Comparison of ENCODE assay signal across 8 mouse cellular contexts in the genomic region with DNA sequence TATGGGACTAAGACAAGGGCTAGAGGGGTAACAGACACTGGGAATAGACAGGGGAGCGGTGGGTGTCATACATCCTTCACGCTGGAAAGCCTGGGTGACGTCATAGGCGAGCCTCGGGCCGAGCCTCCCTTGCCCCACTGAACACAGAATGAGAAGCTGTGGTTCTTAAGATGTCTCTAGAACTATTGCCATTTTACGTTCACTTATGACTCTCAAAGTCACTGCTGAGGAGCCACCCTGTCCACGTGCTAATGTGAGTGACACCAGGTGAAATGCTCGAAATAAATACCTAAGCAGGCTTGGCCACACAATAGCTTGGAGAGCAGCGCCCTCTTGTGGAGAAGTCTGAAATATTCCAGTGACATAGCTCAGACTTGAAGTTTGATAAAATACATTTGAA. TPM values are rescaled to one million over a fixed set of nuclear protein-coding genes. Genes with fewer than 3 reads are reported as not detected.
A peak's percentile ranks its signal among the peaks of the same experiment; 100 is the strongest.
DNase-seq lines count a peak whose midpoint lies in the region; ATAC-seq and TF ChIP-seq lines count a peak whose summit lies in the region.

No protein-coding gene starts in this region.

- H3K27me3 ChIP-seq in E14TG2a.4 (ENCODE audit: insufficient read depth, low read length), result peaks cover 58% of the 10 kb centered on the region
- peaks cover 5% of the 10 kb centered on the region; the same call in 1 of the 2 replicates for H3K27me3 ChIP-seq in forebrain, embryonic 15.5 days
- no peaks in the 10 kb centered on the region for H3K27me3 ChIP-seq in liver, postnatal 0 days (ENCODE audit: insufficient read depth, low read length)
- peaks cover 16% of the 10 kb centered on the region for H3K27me3 ChIP-seq in neural tube, embryonic 15.5 days (replicated peaks)

- H3K4me2 ChIP-seq in forebrain, embryonic 15.5 days (replicated peaks), result peak overlapping the region; percentile 67
- peak overlapping the region; percentile 63 for H3K4me2 ChIP-seq in liver, postnatal 0 days (ENCODE audit: low read depth, low read length)
- peak overlapping the region; percentile 71 for H3K4me2 ChIP-seq in neural tube, embryonic 15.5 days

- H3K4me3 ChIP-seq in E14TG2a.4 (replicated peaks; ENCODE audit: low read length), result no peak overlapping the region
- H3K4me3 ChIP-seq in forebrain, embryonic 15.5 days, result peak overlapping the region; percentile 45
- no peak overlapping the region for H3K4me3 ChIP-seq in liver, postnatal 0 days (ENCODE audit: low read depth, low read length)
- peak overlapping the region; percentile 45 for H3K4me3 ChIP-seq in neural tube, embryonic 15.5 days (replicated peaks)

- intact Hi-C loops in heart, postnatal 25 days (cut with DNase I), result loop anchor here (1.0 to 10.0 kb wide), 5 partner anchors 155 to 527 kb away; no protein-coding TSS in a partner anchor

- 11% methylated on average over 10 of the region's 10 CpGs for WGBS in forebrain, embryonic 15.5 days
- WGBS in liver, postnatal 0 days (ENCODE audit: insufficient replicate concordance), result 17% methylated on average over 10 of the region's 10 CpGs
- WGBS in neural tube, embryonic 15.5 days, result 15% methylated on average over 10 of the region's 10 CpGs

- peaks cover 8% of the 10 kb centered on the region; the same call in 1 of the 2 replicates for H3K9me3 ChIP-seq in E14TG2a.4 (ENCODE audit: low read length)
- no peaks in the 10 kb centered on the region for H3K9me3 ChIP-seq in forebrain, embryonic 15.5 days
- no peaks in the 10 kb centered on the region for H3K9me3 ChIP-seq in liver, postnatal 0 days (ENCODE audit: low read length)
- H3K9me3 ChIP-seq in neural tube, embryonic 15.5 days (replicated peaks), result no peaks in the 10 kb centered on the region

- peak; percentile 45 for DNase-seq in c-Kit-positive CD71-positive TER-119-positive erythroid progenitor cells, embryonic 14.5 days (ENCODE audit: low spot score)
- peak; percentile 3 for DNase-seq in heart, postnatal 25 days (ENCODE audit: low spot score)
- DNase-seq in layer of hippocampus, adult 11-12 months (ENCODE audit: low spot score), result peak; percentile 84
- peak; percentile 72 for DNase-seq in liver, postnatal 0 days
- DNase-seq in testis, postnatal 14 days (ENCODE audit: low spot score), result peak; percentile 24

- peak overlapping the region; percentile 40 for H3K9ac ChIP-seq in forebrain, embryonic 15.5 days (replicated peaks)
- no peak overlapping the region for H3K9ac ChIP-seq in liver, postnatal 0 days (replicated peaks)
- H3K9ac ChIP-seq in neural tube, embryonic 15.5 days (replicated peaks), result peak overlapping the region; percentile 53

- no peaks in the 10 kb centered on the region for H3K4me1 ChIP-seq in E14TG2a.4 (replicated peaks; ENCODE audit: low read depth, low read length)
- H3K4me1 ChIP-seq in forebrain, embryonic 15.5 days, result 0 out of 2 replicates have a peak, but pooled peaks cover 2% of the 10 kb centered on the region
- H3K4me1 ChIP-seq in liver, postnatal 0 days (ENCODE audit: insufficient read depth), result no peaks in the 10 kb centered on the region
- H3K4me1 ChIP-seq in neural tube, embryonic 15.5 days, result 0 out of 2 replicates have a peak, but pooled peaks cover 5% of the 10 kb centered on the region

- H3K27ac ChIP-seq in forebrain, embryonic 15.5 days (replicated peaks), result no peak overlapping the region
- no peak overlapping the region for H3K27ac ChIP-seq in liver, postnatal 0 days (ENCODE audit: low read depth)
- no peak overlapping the region for H3K27ac ChIP-seq in neural tube, embryonic 15.5 days (replicated peaks)

- TF ChIP-seq EP300 in liver, postnatal 0 days (IDR thresholded peaks at IDR 0.05; ENCODE audit: low read depth), result no peak

- H3K36me3 ChIP-seq in E14TG2a.4 (ENCODE audit: insufficient read depth, low read length), result no peaks in the 10 kb centered on the region
- H3K36me3 ChIP-seq in forebrain, embryonic 15.5 days, result no peaks in the 10 kb centered on the region
- no peaks in the 10 kb centered on the region for H3K36me3 ChIP-seq in liver, postnatal 0 days (replicated peaks; ENCODE audit: insufficient read depth, low read length)
- no peaks in the 10 kb centered on the region for H3K36me3 ChIP-seq in neural tube, embryonic 15.5 days

- TF ChIP-seq CTCF in E14TG2a.4 (conservative IDR thresholded peaks at IDR 0.05; ENCODE audit: low read length), result peak; percentile 48
- peak; percentile 87 for TF ChIP-seq CTCF in liver, postnatal 0 days (IDR thresholded peaks at IDR 0.05; ENCODE audit: low read depth)

- peak; percentile 89 for ATAC-seq in forebrain, embryonic 15.5 days (replicated peaks)
- peak; percentile 64; the same call in 1 of the 2 replicates for ATAC-seq in liver, postnatal 0 days
- ATAC-seq in neural tube, embryonic 15.5 days (ENCODE audit: low FRiP score), result peak; percentile 82

RNA-seq across cellular contexts. Expression of a gene that starts 21.7 kb away (rescaled TPM):
- 0.15 and 0.20 TPM in 2 replicates for polyA plus RNA-seq in forebrain, embryonic 15.5 days (2015; fragmentation: Nextera tagmentation; extraction: Ambion mirVana)
- total RNA-seq in heart, postnatal 25 days (2021), result under 1 TPM in 1 of 2 experiments, not detected in 1; 0.03 TPM
- polyA plus RNA-seq in liver, postnatal 0 days (2015; fragmentation: Nextera tagmentation; extraction: Ambion mirVana), result not detected in 2 replicates
- 0.14 and 0.18 TPM in 2 replicates for polyA plus RNA-seq in neural tube, embryonic 15.5 days (2015; fragmentation: Nextera tagmentation; extraction: Ambion mirVana)

Comparison
In these comparisons a context has a peak if more than half of its experiments do, and no peak if none do; other contexts are left out.
1. H3K4me3 ChIP-seq: peak in forebrain, embryonic 15.5 days (single experiment) and neural tube, embryonic 15.5 days (single experiment); none in E14TG2a.4 (single experiment) and liver, postnatal 0 days (single experiment).
2. DNase-seq: peak in every context shown above with its lines; median percentile 84 in layer of hippocampus, adult 11-12 months; 72 in liver, postnatal 0 days; 45 in c-Kit-positive CD71-positive TER-119-positive erythroid progenitor cells, embryonic 14.5 days; 24 in testis, postnatal 14 days; 3 in heart, postnatal 25 days.
3. Peak in every context shown above with its lines, with median percentiles within 50 percentile points of each other: ATAC-seq and H3K4me2 ChIP-seq.